Mouse (Mus musculus): ENCODE results near the gene Rfxank. TPM values are rescaled to one million over a fixed set of nuclear protein-coding genes. Genes with fewer than 3 reads are reported as not detected.

Gene Rfxank
- polyA plus RNA-seq, 1 experiment from 2014 or later, result 16.7 TPM

DNA sequence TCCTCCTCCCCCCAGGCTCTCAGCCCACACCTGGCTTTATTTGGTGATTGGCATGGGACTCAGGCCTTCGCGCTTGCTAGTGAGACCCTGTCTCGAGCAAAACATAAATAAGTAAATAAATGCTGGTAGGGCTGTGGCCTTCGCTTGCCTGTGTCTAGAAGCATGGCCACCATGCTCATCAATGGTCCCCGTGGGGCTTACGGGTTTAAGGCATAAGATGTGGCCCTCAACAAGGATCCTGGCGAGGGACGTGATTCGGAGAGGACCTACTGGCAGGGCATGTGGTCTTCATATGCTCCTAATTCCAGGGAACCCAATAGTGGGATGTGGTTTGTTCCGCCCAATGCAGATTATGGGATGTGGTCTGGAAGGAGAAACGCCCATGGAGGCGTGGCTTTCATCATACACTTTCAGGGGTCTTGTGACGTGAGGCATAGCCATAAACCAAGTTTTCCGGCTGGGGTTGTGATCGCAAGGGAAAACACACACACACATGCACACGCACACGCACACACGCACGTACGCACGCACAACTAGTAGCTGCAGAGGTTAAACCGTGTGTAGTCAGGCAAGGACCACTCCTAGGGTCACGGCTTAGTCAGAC is 27.7 kb downstream of the Rfxank start:
- Histone ChIP-seq H3K9ac (ENCODE audit: low read depth, low read length) (no peak overlapping the region), H3K4me2 (no peak overlapping the region), H3K27me3 (replicated peaks; ENCODE audit: control insufficient read depth, insufficient read depth, low read length) (peaks cover 78% of the 10 kb centered on the region), H3K9me3 (ENCODE audit: control insufficient read depth, low read length) (no peaks in the 10 kb centered on the region), H3K36me3 (ENCODE audit: control insufficient read depth, insufficient read depth, low read length) (no peaks in the 10 kb centered on the region), H3K27ac (ENCODE audit: low read depth, low read length) (no peak overlapping the region), H3K4me3 (ENCODE audit: low read depth, low read length) (no peak overlapping the region), H3K4me1 (replicated peaks; ENCODE audit: control insufficient read depth, insufficient read depth, low read length) (no peaks in the 10 kb centered on the region)
- WGBS, result 46% methylated on average over 23 of the region's 23 CpGs
- no peak for DNase-seq (ENCODE audit: low spot score)
- no peak for ATAC-seq (replicated peaks; ENCODE audit: low FRiP score)

DNA sequence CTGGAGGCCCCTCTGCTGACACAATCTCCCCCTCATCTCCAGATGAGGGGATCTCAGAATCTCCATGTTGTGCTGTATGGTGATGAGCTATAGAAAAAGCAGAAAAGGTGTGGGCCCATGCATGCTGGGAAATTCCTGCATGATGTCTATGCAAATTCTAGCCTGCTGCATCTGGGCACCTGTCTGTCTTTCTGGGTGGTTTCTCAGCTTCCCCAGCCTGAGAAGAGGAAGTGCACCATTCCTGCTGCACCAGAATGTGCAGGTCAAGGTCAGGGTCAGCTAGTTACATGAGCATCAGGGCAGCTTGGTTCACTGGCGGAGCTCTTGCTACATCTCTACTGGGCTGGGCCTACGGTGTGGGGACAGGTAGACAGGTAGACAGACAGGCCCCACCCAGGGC is 28.5 kb downstream of the Rfxank start:
- no peak overlapping the region for H3K9ac ChIP-seq (ENCODE audit: low read depth, low read length)
- no peaks in the 10 kb centered on the region for H3K9me3 ChIP-seq (ENCODE audit: control insufficient read depth, low read length)
- WGBS, result 76% methylated on average over 2 of the region's 2 CpGs
- H3K36me3 ChIP-seq (ENCODE audit: control insufficient read depth, insufficient read depth, low read length), result no peaks in the 10 kb centered on the region
- H3K27ac ChIP-seq (ENCODE audit: low read depth, low read length), result no peak overlapping the region
- no peaks in the 10 kb centered on the region for H3K4me1 ChIP-seq (replicated peaks; ENCODE audit: control insufficient read depth, insufficient read depth, low read length)
- peaks cover 72% of the 10 kb centered on the region for H3K27me3 ChIP-seq (replicated peaks; ENCODE audit: control insufficient read depth, insufficient read depth, low read length)
- DNase-seq (ENCODE audit: low spot score) (no peak), ATAC-seq (replicated peaks; ENCODE audit: low FRiP score) (no peak)
- no peak overlapping the region for H3K4me3 ChIP-seq (ENCODE audit: low read depth, low read length)
- no peak overlapping the region for H3K4me2 ChIP-seq

DNA sequence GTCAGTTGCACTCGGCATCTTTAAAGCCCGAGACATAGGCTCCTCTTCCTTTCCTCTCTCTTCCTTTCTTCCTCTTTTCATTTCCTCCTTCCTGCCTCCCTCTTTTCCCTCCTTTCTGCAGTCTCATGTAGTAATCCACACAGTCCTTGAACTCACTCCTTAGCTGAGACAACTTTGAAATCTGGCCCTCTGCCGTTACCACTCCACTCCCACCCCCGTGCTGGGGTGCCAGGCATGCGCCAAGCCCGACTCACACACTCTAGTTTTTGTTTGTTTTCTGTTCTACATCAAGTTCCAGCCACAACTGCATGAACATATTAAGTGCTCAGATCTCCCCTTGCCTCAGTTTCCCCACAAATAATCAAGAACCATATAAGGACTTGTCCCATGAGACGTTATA is 34.0 kb downstream of the Rfxank start:
- no peaks in the 10 kb centered on the region for H3K4me1 ChIP-seq (replicated peaks; ENCODE audit: control insufficient read depth, insufficient read depth, low read length)
- DNase-seq (ENCODE audit: low spot score), result no peak
- ATAC-seq (replicated peaks; ENCODE audit: low FRiP score), result no peak
- no peaks in the 10 kb centered on the region for H3K36me3 ChIP-seq (ENCODE audit: control insufficient read depth, insufficient read depth, low read length)
- no peak overlapping the region for H3K27ac ChIP-seq (ENCODE audit: low read depth, low read length)
- no peaks in the 10 kb centered on the region for H3K9me3 ChIP-seq (ENCODE audit: control insufficient read depth, low read length)
- 69% methylated on average over 7 of the region's 7 CpGs for WGBS
- peaks cover 17% of the 10 kb centered on the region for H3K27me3 ChIP-seq (replicated peaks; ENCODE audit: control insufficient read depth, insufficient read depth, low read length)
- no peak overlapping the region for H3K4me2 ChIP-seq
- H3K4me3 ChIP-seq (ENCODE audit: low read depth, low read length), result no peak overlapping the region
- no peak overlapping the region for H3K9ac ChIP-seq (ENCODE audit: low read depth, low read length)

DNA sequence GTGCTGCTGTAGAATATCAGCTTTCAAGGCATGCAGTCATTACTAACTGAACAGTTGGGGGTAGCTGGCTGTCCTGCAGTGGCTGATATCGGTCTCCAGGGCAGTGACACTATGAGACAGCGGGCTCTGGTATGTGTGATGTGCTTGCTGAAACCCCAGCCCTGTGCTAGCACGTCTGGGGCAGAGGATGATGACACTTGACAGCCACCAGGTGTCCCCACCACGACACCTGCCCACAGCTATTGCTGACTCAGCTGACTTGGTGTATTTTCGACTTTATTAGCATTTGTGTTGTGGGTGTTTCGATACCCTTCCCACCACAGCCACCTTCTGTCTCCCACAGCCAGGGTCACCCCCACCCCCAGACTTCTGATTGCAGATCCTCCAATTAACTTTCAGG is 34.4 kb downstream of the Rfxank start:
- peaks cover 13% of the 10 kb centered on the region for H3K27me3 ChIP-seq (replicated peaks; ENCODE audit: control insufficient read depth, insufficient read depth, low read length)
- no peak overlapping the region for H3K4me2 ChIP-seq
- H3K27ac ChIP-seq (ENCODE audit: low read depth, low read length), result no peak overlapping the region
- no peak overlapping the region for H3K9ac ChIP-seq (ENCODE audit: low read depth, low read length)
- H3K36me3 ChIP-seq (ENCODE audit: control insufficient read depth, insufficient read depth, low read length), result no peaks in the 10 kb centered on the region
- no peaks in the 10 kb centered on the region for H3K9me3 ChIP-seq (ENCODE audit: control insufficient read depth, low read length)
- no peak overlapping the region for H3K4me3 ChIP-seq (ENCODE audit: low read depth, low read length)
- no peak for DNase-seq (ENCODE audit: low spot score)
- H3K4me1 ChIP-seq (replicated peaks; ENCODE audit: control insufficient read depth, insufficient read depth, low read length), result no peaks in the 10 kb centered on the region
- ATAC-seq (replicated peaks; ENCODE audit: low FRiP score), result peak; percentile 53; the same call in 1 of the 2 replicates
- WGBS, result 13% methylated on average over 6 of the region's 6 CpGs

DNA sequence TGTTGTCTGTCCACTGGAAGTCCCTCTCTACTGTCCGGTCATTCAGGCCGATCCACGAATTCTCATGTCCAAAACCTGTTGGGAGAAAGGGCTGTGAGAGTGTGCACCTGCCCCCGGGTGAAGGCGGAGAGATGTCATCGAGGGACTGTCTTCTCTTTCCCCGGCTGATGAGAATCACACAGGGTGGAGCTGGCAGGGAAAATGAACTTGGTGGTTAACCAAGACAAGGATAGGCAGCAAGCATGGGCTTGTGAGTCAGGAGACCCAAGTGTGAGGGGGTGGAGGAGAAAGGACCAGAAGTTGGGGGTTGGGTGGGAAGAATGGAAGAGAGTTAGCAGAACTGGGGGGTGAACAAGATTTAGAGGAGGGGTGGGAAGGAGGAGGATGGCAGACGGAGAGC is 38.7 kb downstream of the Rfxank start:
- Histone ChIP-seq H3K9me3 (ENCODE audit: control insufficient read depth, low read length) (no peaks in the 10 kb centered on the region), H3K4me1 (replicated peaks; ENCODE audit: control insufficient read depth, insufficient read depth, low read length) (no peaks in the 10 kb centered on the region), H3K27me3 (replicated peaks; ENCODE audit: control insufficient read depth, insufficient read depth, low read length) (peaks cover 2% of the 10 kb centered on the region; the same call in 1 of the 2 replicates), H3K4me2 (no peak overlapping the region), H3K4me3 (ENCODE audit: low read depth, low read length) (no peak overlapping the region), H3K27ac (ENCODE audit: low read depth, low read length) (no peak overlapping the region), H3K36me3 (ENCODE audit: control insufficient read depth, insufficient read depth, low read length) (no peaks in the 10 kb centered on the region), H3K9ac (ENCODE audit: low read depth, low read length) (no peak overlapping the region)
- ATAC-seq (replicated peaks; ENCODE audit: low FRiP score) (no peak), DNase-seq (ENCODE audit: low spot score) (no peak)
- 74% methylated on average over 8 of the region's 8 CpGs for WGBS

DNA sequence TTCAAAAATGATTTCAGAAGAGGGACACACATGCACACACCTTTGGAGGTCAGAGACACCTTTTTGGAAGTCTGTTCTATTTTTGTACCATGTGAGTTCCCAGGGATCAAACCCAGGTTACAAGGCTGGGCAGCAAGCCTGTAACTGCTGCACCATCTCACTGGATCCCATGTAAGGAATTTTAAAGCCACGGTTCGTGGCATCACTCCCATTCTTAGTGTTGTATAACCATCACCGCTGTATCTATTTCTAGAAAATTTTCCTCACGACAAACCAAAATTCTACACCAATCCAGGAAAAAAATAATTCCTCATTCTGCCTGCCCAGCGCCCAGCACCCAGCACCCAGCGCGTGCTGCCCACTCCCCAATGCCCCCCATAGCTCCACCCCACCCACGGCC is 39.7 kb downstream of the Rfxank start:
- Histone ChIP-seq H3K27ac (ENCODE audit: low read depth, low read length) (no peak overlapping the region), H3K9me3 (ENCODE audit: control insufficient read depth, low read length) (no peaks in the 10 kb centered on the region), H3K4me2 (no peak overlapping the region), H3K27me3 (replicated peaks; ENCODE audit: control insufficient read depth, insufficient read depth, low read length) (peaks cover 4% of the 10 kb centered on the region; the same call in 1 of the 2 replicates), H3K4me3 (ENCODE audit: low read depth, low read length) (no peak overlapping the region), H3K4me1 (replicated peaks; ENCODE audit: control insufficient read depth, insufficient read depth, low read length) (no peaks in the 10 kb centered on the region), H3K9ac (ENCODE audit: low read depth, low read length) (no peak overlapping the region), H3K36me3 (ENCODE audit: control insufficient read depth, insufficient read depth, low read length) (no peaks in the 10 kb centered on the region)
- no peak for DNase-seq (ENCODE audit: low spot score)
- WGBS, result 63% methylated on average over 8 of the region's 8 CpGs
- no peak for ATAC-seq (replicated peaks; ENCODE audit: low FRiP score)

DNA sequence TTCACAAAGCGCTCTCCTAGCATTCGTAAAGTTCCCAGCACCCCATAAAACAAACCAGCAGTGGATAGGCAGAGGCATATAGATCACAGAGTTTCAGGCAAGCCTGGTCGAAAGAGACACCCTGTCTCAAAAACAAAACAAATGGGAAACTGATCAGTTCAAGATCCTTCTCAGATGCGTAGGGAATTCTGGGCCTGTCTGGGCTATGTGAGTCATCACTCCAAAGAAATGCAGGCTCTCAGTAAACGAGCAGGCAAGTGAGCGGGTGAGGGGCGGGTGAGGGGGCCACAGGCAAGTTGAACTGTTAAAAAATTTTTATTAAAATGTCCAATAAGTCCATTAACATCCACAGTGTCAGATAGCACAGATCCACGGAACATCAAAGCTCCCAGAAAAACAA is 46.2 kb downstream of the Rfxank start:
- no peak for DNase-seq (ENCODE audit: low spot score)
- Histone ChIP-seq H3K4me1 (replicated peaks; ENCODE audit: control insufficient read depth, insufficient read depth, low read length) (no peaks in the 10 kb centered on the region), H3K27ac (ENCODE audit: low read depth, low read length) (no peak overlapping the region), H3K4me3 (ENCODE audit: low read depth, low read length) (no peak overlapping the region), H3K9ac (ENCODE audit: low read depth, low read length) (no peak overlapping the region), H3K36me3 (ENCODE audit: control insufficient read depth, insufficient read depth, low read length) (no peaks in the 10 kb centered on the region), H3K27me3 (replicated peaks; ENCODE audit: control insufficient read depth, insufficient read depth, low read length) (peaks cover 42% of the 10 kb centered on the region), H3K9me3 (ENCODE audit: control insufficient read depth, low read length) (no peaks in the 10 kb centered on the region), H3K4me2 (no peak overlapping the region)
- no peak for ATAC-seq (replicated peaks; ENCODE audit: low FRiP score)
- WGBS, result 50% methylated on average over 8 of the region's 8 CpGs

DNA sequence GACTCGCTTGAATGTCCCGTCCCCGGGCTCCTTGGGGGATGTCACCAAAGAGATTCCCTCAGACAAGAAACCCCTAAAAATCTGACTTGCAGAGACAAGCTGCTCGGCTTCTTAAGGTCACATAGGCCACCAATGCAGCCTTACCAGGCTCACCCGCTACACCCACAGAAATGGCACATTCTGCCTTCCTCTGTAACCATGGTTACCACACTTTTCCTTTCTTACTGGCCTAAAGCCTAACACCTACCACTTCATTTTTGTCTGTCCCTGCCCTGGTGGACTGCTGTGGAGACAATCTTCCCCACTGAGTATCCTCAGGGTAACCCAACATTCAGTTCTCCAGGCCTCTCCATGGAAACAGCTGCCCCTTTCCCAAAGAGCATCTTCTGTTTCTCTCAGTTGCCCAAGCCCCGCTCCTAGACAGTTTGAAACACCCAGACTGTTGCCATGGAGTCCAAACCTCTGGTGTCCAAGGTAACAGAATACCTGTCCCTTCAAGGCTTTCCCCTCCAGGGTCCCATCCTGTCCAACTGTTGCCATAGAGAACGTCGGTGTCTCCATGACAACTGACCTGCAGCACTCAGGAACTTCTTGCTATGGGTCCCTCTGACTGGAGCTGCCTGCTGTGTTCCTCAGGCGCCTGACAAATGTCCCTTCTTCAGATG is 49.5 kb downstream of the Rfxank start:
- 55% methylated on average over 9 of the region's 9 CpGs for WGBS

More for the DNA sequence above, 49.5 kb downstream of the Rfxank start:
- DNase-seq (ENCODE audit: low spot score) (no peak), ATAC-seq (replicated peaks; ENCODE audit: low FRiP score) (no peak)
- Histone ChIP-seq H3K9ac (ENCODE audit: low read depth, low read length) (no peak overlapping the region), H3K4me2 (no peak overlapping the region), H3K27ac (ENCODE audit: low read depth, low read length) (no peak overlapping the region), H3K27me3 (replicated peaks; ENCODE audit: control insufficient read depth, insufficient read depth, low read length) (peaks cover 73% of the 10 kb centered on the region), H3K4me1 (replicated peaks; ENCODE audit: control insufficient read depth, insufficient read depth, low read length) (peaks cover 3% of the 10 kb centered on the region; the same call in 1 of the 2 replicates), H3K4me3 (ENCODE audit: low read depth, low read length) (no peak overlapping the region), H3K9me3 (ENCODE audit: control insufficient read depth, low read length) (no peaks in the 10 kb centered on the region), H3K36me3 (ENCODE audit: control insufficient read depth, insufficient read depth, low read length) (no peaks in the 10 kb centered on the region)
